Mouse (Mus musculus): Measurements from ENCODE around the gene Mapk8ip3.
"Not testable (repeated sequence)": the region's sequence is repeated elsewhere in the genome, so short reads cannot be mapped to it uniquely, and the experiment has no call there.

Mapk8ip3 gene

GRCm38 (mm10) chr17:24936259-24937237 lies at the start of gene Mapk8ip3:
TSS of gene Mapk8ip3 (minus strand) at chr17:24936977.
- DNase-seq (ENCODE audit: low read depth, low spot score): peak; percentile 96

- DNase-seq (ENCODE audit: low read depth, low spot score): no peak
These were observed 24.3 kb upstream of the Mapk8ip3 start for GRCm38 (mm10) chr17:24960852-24961715.

GRCm38 (mm10) chr17:24960135-24960851 lies 23.5 kb upstream of the Mapk8ip3 start, which contains the start of gene Jpt2:
TSS of gene Jpt2 (minus strand) at chr17:24960689.
- DNase-seq (ENCODE audit: low read depth, low spot score): peak; percentile 97

- DNase-seq (ENCODE audit: low read depth, low spot score): no peak
These were observed 22.6 kb upstream of the Mapk8ip3 start for GRCm38 (mm10) chr17:24959371-24959770.

- no peak for DNase-seq (ENCODE audit: low read depth, low spot score)
These were observed 16.5 kb upstream of the Mapk8ip3 start for GRCm38 (mm10) chr17:24953291-24953690.

GRCm38 (mm10) chr17:24950671-24951070 lies 13.9 kb upstream of the Mapk8ip3 start:
- no peak for DNase-seq (ENCODE audit: low read depth, low spot score)

- no peak for DNase-seq (ENCODE audit: low read depth, low spot score)
These were observed 11.4 kb upstream of the Mapk8ip3 start for GRCm38 (mm10) chr17:24948204-24948603.

- DNase-seq (ENCODE audit: low read depth, low spot score): not testable (repeated sequence)
These were observed 6.8 kb upstream of the Mapk8ip3 start for GRCm38 (mm10) chr17:24943589-24943988.

GRCm38 (mm10) chr17:24943036-24943435 lies 6.3 kb upstream of the Mapk8ip3 start:
- no peak for DNase-seq (ENCODE audit: low read depth, low spot score)

- peak; percentile 26 for DNase-seq (ENCODE audit: low read depth, low spot score)
These were observed 5.7 kb upstream of the Mapk8ip3 start for GRCm38 (mm10) chr17:24942453-24942852.

- peak; percentile 16 for DNase-seq (ENCODE audit: low read depth, low spot score)
These were observed 489 bp upstream of the Mapk8ip3 start for GRCm38 (mm10) chr17:24937266-24937665.

GRCm38 (mm10) chr17:24935666-24936065 lies 1.1 kb downstream of the Mapk8ip3 start:
- peak; percentile 10 for DNase-seq (ENCODE audit: low read depth, low spot score)

- no peak for DNase-seq (ENCODE audit: low read depth, low spot score)
These were observed 1.9 kb downstream of the Mapk8ip3 start for GRCm38 (mm10) chr17:24934926-24935325.

- DNase-seq (ENCODE audit: low read depth, low spot score): no peak
These were observed 3.6 kb downstream of the Mapk8ip3 start for GRCm38 (mm10) chr17:24933163-24933562.

- no peak for DNase-seq (ENCODE audit: low read depth, low spot score)
These were observed 4.3 kb downstream of the Mapk8ip3 start for GRCm38 (mm10) chr17:24932431-24932830.

GRCm38 (mm10) chr17:24929506-24929905 lies 7.3 kb downstream of the Mapk8ip3 start:
- no peak for DNase-seq (ENCODE audit: low read depth, low spot score)

GRCm38 (mm10) chr17:24923246-24923645 lies 13.5 kb downstream of the Mapk8ip3 start:
- DNase-seq (ENCODE audit: low read depth, low spot score): no peak

GRCm38 (mm10) chr17:24913984-24914383 lies 22.8 kb downstream of the Mapk8ip3 start:
- DNase-seq (ENCODE audit: low read depth, low spot score): no peak

GRCm38 (mm10) chr17:24907591-24907990 lies 29.2 kb downstream of the Mapk8ip3 start:
- DNase-seq (ENCODE audit: low read depth, low spot score): no peak

GRCm38 (mm10) chr17:24903767-24904166 lies 33.0 kb downstream of the Mapk8ip3 start:
- DNase-seq (ENCODE audit: low read depth, low spot score): no peak
